Mouse (Mus musculus) cortical plate, adult 2 months (tissue): ENCODE measurements around the gene Bsg. TPM values are rescaled to one million over a fixed set of nuclear protein-coding genes. Genes with fewer than 3 reads are reported as not detected.
"Not testable (repeated sequence)": the region's sequence is repeated elsewhere in the genome, so short reads cannot be mapped to it uniquely, and the experiment has no call there.

Source experiments
- H3K27ac ChIP-seq: fragments of 200-500 bp; 2 replicates; pipeline ENCODE4 v1.5.1; 2012; ENCODE audit warnings: low read length, control low read depth, inconsistent platforms; ENCODE audit not compliant: insufficient read depth
- H3K4me1 ChIP-seq: fragments of 200-500 bp; 2 replicates; pipeline ENCODE4 v1.6.1; 2011; ENCODE audit warnings: low read length; ENCODE audit not compliant: control insufficient read depth, insufficient read depth
- H3K4me3 ChIP-seq: fragments of 200-500 bp; 2 replicates; pipeline ENCODE4 v1.5.1; 2011; ENCODE audit warnings: mild to moderate bottlenecking, low read length, control low read depth; ENCODE audit not compliant: insufficient read depth
- CTCF ChIP-seq: fragments of 200-500 bp; IDR thresholded peaks from 2 replicates; pipeline ENCODE4 v1.5.1; 2011; ENCODE audit warnings: mild to moderate bottlenecking, control low read depth, low read length; ENCODE audit not compliant: insufficient read depth; ENCODE audit errors: extremely low read depth
- POLR2A ChIP-seq: fragments of 200-500 bp; IDR thresholded peaks from 2 replicates; pipeline ENCODE4 v1.6.1; 2011; ENCODE audit warnings: mild to moderate bottlenecking, low read length, control low read depth; ENCODE audit not compliant: insufficient read depth; ENCODE audit errors: extremely low read depth
- polyA plus RNA-seq: library from polyadenylated mRNA; depleted of rRNA; stranded (reverse); fragments of >200 nt; gene quantifications from 2 replicates; pipeline ENCODE4 v1.2.3, GENCODE M21; 2012

Bsg gene
- polyA plus RNA-seq, 1 experiment: 1,074 TPM

GRCm38 (mm10) chr10:79701443-79702129 lies 2.7 kb upstream of the Bsg start:
- H3K4me3 ChIP-seq: no peak overlapping the region
- TF ChIP-seq POLR2A (no peak), CTCF (no peak)
- H3K4me1 ChIP-seq: peaks cover 7% of the 10 kb centered on the region
- peak overlapping the region; percentile 49 for H3K27ac ChIP-seq

GRCm38 (mm10) chr10:79702970-79703369 lies 1.3 kb upstream of the Bsg start:
- H3K27ac ChIP-seq, H3K4me1 ChIP-seq, H3K4me3 ChIP-seq: not testable (repeated sequence)

- H3K27ac ChIP-seq: no peak overlapping the region
- peaks cover 8% of the 10 kb centered on the region for H3K4me1 ChIP-seq
- peak overlapping the region; percentile 83; the same call in 1 of the 2 replicates for H3K4me3 ChIP-seq
- no peak for TF ChIP-seq POLR2A
- TF ChIP-seq CTCF: no peak
Measured at GRCm38 (mm10) chr10:79703541-79703940, 750 bp upstream of the Bsg start.

GRCm38 (mm10) chr10:79704970-79705360 lies 674 bp downstream of the Bsg start:
- Histone ChIP-seq H3K4me1 (peaks cover 8% of the 10 kb centered on the region), H3K27ac (peak overlapping the region; percentile 90; the same call in 1 of the 2 replicates), H3K4me3 (peak overlapping the region; percentile 83)
- TF ChIP-seq CTCF: no peak

GRCm38 (mm10) chr10:79705951-79706350 lies 1.7 kb downstream of the Bsg start:
- Histone ChIP-seq H3K4me1 (peaks cover 8% of the 10 kb centered on the region), H3K4me3 (peak overlapping the region; percentile 83), H3K27ac (peak overlapping the region; percentile 90)
- TF ChIP-seq CTCF (no peak), POLR2A (no peak)

- Histone ChIP-seq H3K4me3 (peak overlapping the region; percentile 83), H3K27ac (peak overlapping the region; percentile 90)
- TF ChIP-seq CTCF: no peak
- TF ChIP-seq POLR2A: no peak
Measured at GRCm38 (mm10) chr10:79706406-79707094, 2.3 kb downstream of the Bsg start.

GRCm38 (mm10) chr10:79707162-79707561 lies 2.9 kb downstream of the Bsg start:
- H3K4me3 ChIP-seq: peak overlapping the region; percentile 83
- TF ChIP-seq CTCF: no peak
- no peak overlapping the region for H3K27ac ChIP-seq
- H3K4me1 ChIP-seq: peaks cover 8% of the 10 kb centered on the region

More at GRCm38 (mm10) chr10:79706406-79707094, 2.3 kb downstream of the Bsg start:
- H3K4me1 ChIP-seq: peaks cover 8% of the 10 kb centered on the region

- 0 out of 2 replicates have a peak overlapping the region, but pooled peaks have one; percentile 30 for H3K27ac ChIP-seq
- H3K4me3 ChIP-seq: peak overlapping the region; percentile 83; the same call in 1 of the 2 replicates
- no peak for TF ChIP-seq POLR2A
- no peak for TF ChIP-seq CTCF
Measured at GRCm38 (mm10) chr10:79707759-79708158, 3.5 kb downstream of the Bsg start.

GRCm38 (mm10) chr10:79708668-79709067 lies 4.4 kb downstream of the Bsg start:
- no peak overlapping the region for H3K27ac ChIP-seq
- TF ChIP-seq CTCF (no peak), POLR2A (no peak)
- H3K4me3 ChIP-seq: 0 out of 2 replicates have a peak overlapping the region, but pooled peaks have one; percentile 5
- H3K4me1 ChIP-seq: peaks cover 8% of the 10 kb centered on the region

More at GRCm38 (mm10) chr10:79707759-79708158, 3.5 kb downstream of the Bsg start:
- H3K4me1 ChIP-seq: peaks cover 8% of the 10 kb centered on the region

GRCm38 (mm10) chr10:79709307-79709706 lies 5.0 kb downstream of the Bsg start:
- H3K27ac ChIP-seq: no peak overlapping the region
- peaks cover 8% of the 10 kb centered on the region for H3K4me1 ChIP-seq
- TF ChIP-seq POLR2A (no peak), CTCF (no peak)
- H3K4me3 ChIP-seq: 0 out of 2 replicates have a peak overlapping the region, but pooled peaks have one; percentile 9
